Mouse (Mus musculus): Measurements from ENCODE around the gene Yy1.

The Yy1 gene

DNA sequence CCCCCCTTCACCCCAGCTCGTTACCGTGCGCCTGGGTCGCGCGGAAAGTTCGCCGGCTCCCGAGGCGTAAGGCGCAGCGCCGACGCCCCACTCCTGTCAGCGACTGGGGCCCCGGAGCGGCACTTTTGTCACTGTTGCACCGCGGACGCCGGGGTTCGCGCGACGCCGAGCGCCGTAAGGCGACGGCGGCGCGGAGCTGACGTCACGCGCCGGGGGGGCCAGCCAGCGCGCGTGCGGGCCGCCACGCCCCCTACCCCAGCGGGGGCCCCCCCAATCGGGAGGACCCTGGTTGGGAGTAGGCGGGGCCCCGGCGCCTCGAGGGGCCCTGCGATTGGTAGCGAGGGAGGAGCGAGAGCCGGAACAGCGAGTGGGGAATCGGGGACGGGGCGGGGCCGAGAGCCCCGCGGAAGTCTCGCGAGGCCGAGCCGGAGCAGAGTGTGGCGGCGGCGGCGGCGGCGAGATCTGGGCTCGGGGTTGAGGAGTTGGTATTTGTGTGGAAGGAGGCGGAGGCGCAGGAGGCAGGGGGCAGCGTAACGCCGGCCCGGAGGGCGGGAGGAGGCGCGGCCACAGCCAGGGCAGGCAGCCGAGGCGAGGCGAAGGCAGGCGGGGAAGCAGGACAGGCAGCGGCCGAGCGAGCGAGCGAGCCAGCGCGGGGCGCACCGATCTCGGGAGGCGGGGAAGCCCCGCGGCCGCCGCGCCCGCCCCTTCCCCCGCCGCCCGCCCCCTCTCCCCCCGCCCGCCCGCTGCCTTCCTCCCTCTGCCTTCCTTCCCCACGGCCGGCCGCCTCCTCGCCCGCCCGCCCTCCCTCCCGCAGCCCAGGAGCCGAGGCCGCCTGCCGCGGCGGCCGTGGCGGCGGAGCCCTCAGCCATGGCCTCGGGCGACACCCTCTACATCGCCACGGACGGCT is at the start of gene Yy1:
Yy1 (plus strand) TSS at position 428 of the 907 bp plus-strand sequence.
- in situ Hi-C loops (cut with MboI; ENCODE audit: low sequenced_read_pairs): no loop called here

DNA sequence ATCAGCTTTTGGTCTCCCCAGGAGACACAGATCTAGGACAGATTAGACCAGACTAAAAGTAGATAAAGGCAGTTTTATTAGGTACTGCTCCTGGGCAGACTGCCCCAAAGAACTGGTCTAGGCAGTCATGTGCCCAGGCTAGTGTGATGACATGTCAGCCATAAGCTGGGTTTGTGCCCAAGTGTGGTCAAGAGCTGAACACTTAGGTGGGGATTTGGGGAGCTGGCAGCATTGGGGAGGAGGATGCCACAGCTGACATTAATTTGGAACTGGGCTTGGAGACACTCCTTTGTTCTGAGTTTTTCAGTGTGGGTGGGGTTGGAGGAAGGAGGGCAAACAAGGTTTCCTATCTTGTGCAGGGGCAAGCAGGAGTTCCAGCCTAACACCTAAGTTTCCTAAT is 46.8 kb upstream of the Yy1 start:
- in situ Hi-C loops (cut with MboI; ENCODE audit: low sequenced_read_pairs): no loop called here

DNA sequence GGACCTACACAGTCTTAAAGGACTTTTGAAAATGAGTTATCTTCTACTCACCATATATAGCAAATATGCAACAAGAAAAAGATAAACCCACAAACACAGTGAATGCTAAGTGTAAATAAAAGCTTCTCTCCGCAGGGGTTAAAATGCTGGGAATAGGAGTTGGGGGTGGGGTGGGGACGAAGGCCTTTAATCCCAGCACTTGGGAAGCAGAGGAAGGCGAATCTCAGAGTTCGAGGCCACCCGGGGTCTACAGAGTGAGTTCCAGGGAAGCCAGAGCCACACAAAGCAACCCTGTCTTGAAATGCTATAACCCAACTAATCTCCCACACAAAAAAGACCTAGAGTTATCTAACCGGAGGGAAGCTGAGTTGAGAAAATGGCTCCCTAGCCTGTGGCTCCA is 43.8 kb upstream of the Yy1 start:
- in situ Hi-C loops (cut with MboI; ENCODE audit: low sequenced_read_pairs): no loop called here

- in situ Hi-C loops (cut with MboI; ENCODE audit: low sequenced_read_pairs): no loop called here
These were observed 43.3 kb upstream of the Yy1 start for GRCm38 (mm10) chr12:108749454-108749853.

DNA sequence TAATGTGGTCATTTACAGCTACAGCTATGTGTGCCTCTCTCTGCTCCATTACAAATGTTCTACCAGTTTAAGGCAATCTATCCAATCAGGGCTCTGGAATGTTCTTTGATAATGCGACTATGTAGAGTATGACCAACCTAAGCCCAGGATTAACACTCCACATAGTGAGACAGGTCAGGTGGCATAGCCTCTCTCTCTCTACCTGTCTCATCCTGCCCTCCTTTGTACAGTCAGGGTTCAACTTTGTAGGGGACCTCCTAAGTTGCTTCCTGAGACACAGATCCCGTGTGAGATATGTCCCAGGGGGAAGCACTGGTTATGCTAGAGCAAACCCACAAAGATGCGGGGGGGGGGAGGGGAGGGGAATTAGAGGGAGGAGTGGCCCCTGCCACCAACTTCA is 42.5 kb upstream of the Yy1 start:
- in situ Hi-C loops (cut with MboI; ENCODE audit: low sequenced_read_pairs): no loop called here

DNA sequence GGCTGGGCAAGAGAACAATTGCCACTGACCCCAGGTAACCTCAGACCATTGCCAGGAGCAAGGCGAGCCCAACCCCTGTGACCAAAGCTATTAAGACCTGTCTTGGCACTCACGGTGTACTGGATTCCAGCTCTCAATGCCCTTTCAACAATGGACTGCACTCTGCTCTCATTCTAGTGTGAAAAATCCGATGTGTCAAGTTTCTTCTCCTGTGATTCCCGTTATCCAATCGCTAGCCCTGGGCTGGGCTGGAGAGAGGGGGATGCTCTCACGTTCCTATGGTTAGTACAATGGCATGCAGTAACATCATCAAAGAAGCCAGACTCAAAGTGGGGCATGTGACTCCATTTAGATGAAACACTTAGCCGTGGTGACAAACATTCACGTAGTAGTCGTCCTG is 41.0 kb upstream of the Yy1 start:
- in situ Hi-C loops (cut with MboI; ENCODE audit: low sequenced_read_pairs): no loop called here

GRCm38 (mm10) chr12:108755141-108755540 is 37.6 kb upstream of the Yy1 start:
- in situ Hi-C loops (cut with MboI; ENCODE audit: low sequenced_read_pairs): no loop called here

- in situ Hi-C loops (cut with MboI; ENCODE audit: low sequenced_read_pairs): no loop called here
These were observed 36.2 kb upstream of the Yy1 start for GRCm38 (mm10) chr12:108756611-108757010.

DNA sequence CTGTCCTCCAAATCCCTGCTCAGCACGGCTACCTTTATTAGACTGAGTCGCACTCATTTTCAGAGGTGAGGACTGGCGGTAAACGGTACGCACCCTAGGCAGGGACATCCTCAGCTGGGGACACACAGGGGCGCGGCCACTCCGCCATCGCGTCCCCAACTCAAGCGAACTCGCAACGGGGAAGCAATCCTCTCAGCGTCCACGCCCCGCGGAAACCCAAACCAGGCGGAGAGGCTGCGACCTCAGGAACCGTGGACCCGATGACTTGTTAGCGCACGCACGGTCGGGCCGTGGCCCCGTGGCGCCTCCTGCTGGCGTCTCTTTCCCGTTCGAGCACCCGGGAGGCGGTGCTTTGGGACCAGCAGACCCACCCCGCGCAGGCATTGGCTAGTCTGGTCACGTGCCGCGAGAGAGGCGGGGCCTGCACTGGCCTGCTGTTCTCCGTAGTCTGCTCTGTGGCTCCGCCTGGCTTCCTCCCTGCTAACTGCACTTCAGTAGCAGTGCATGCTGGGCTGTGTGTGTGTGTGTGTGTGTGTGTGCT is 35.0 kb upstream of the Yy1 start:
- in situ Hi-C loops (cut with MboI; ENCODE audit: low sequenced_read_pairs): no loop called here

DNA sequence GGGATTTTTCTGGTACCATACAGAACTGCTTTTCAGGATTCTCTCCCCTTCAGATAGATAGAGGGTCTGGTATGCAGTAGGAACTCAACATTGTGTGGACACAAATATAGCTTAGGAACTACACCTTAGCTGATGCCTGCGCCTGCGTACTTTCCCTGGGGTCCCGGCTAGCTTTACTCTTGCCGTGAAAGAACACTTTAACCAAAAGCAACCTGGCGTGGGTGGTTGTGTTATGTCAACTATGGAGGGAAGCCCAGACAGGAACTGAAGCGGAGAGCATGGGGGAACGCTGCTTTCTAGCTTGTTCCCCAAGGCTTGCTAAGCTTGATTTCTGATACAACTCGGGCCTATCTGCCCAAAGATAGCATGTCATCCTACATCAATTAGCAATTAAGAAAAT is 34.5 kb upstream of the Yy1 start:
- in situ Hi-C loops (cut with MboI; ENCODE audit: low sequenced_read_pairs): no loop called here

DNA sequence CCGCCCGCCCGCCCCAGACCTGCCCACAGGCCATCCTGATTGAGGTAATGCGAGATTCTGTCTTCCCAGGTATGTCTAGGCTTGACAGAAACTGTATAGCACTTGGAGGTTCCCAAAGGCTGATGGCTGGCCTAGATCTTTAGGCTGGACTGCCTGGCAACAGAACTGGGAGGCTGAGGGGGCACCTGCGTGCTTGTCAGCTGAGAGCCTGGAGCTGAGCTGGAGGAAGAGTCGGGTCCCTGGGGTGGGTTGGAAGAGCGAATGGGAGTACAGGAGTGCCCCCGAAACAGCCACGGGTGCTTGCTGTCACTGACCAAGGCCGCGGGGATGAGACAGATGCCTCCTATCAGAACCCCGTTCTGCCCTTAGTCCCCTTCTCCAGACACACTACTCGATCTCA is 34.1 kb upstream of the Yy1 start:
- in situ Hi-C loops (cut with MboI; ENCODE audit: low sequenced_read_pairs): no loop called here

GRCm38 (mm10) chr12:108759266-108759665 is 33.5 kb upstream of the Yy1 start:
- in situ Hi-C loops (cut with MboI; ENCODE audit: low sequenced_read_pairs): no loop called here

DNA sequence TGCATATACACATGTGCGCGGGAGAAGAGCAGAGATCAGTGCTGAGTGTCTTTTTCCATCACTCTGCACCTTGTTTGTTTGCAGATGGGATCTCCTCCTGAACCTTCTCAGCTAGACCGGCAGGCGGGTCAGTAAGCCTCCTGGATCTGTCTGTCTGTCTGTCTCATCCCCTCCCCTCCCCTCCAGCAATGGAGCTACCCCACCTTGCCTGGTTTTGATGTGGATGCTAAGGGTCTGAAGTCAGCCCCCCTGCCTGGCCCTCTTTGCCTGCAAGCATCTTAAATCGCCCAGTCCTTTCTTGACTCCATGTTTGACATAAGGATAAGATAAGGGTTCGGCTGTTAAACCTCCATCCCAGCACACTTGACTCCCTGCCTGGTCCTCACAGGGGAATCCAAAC is 32.8 kb upstream of the Yy1 start:
- in situ Hi-C loops (cut with MboI; ENCODE audit: low sequenced_read_pairs): no loop called here

GRCm38 (mm10) chr12:108760500-108761020 is 32.2 kb upstream of the Yy1 start:
- in situ Hi-C loops (cut with MboI; ENCODE audit: low sequenced_read_pairs): no loop called here

GRCm38 (mm10) chr12:108761209-108761608 is 31.6 kb upstream of the Yy1 start:
- in situ Hi-C loops (cut with MboI; ENCODE audit: low sequenced_read_pairs): no loop called here

DNA sequence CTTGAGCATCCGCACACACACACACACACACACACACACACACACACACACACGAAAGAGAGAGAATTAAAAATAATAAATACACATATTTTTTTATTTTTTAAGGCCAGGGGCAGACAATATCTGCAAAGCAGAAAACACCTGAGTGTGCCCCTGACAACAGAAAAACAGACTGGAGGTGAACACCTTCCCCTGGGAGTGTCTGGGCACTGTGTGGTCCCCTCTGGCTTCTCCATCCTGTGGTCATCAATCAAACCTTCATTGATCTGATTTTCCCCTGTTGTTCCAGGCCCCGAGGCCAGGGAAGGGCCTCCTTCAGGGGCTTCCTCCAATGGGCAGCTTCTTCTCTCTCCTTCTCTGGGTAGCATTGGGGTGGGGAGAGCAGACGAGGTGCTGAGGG is 31.1 kb upstream of the Yy1 start:
- in situ Hi-C loops (cut with MboI; ENCODE audit: low sequenced_read_pairs): no loop called here

GRCm38 (mm10) chr12:108763057-108763796 is 29.5 kb upstream of the Yy1 start:
- in situ Hi-C loops (cut with MboI; ENCODE audit: low sequenced_read_pairs): no loop called here

GRCm38 (mm10) chr12:108764917-108765678 is 27.7 kb upstream of the Yy1 start:
- in situ Hi-C loops (cut with MboI; ENCODE audit: low sequenced_read_pairs): no loop called here

DNA sequence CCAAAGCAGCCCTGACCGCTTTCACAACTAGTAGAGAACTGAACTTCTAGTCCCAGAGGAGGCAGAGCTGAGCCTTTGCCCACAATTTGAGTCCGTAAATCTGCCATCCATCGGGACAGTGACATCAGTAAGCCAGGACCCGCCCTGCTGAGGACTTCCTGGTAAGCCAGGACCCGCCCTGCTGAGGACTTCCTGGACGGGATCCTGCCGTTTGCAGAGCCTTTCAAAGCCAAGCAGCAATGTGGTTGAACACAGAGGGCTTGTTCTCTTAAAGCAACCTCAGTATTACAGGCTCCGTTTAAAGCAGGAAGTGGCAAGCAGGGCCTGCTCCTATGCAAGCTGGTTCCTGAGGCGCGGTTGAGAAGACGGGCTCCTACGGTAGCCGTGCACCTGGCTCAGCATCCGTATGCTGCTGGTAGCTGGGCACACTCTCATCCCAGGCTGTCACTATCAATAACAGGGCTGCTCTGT is 27.0 kb upstream of the Yy1 start:
- in situ Hi-C loops (cut with MboI; ENCODE audit: low sequenced_read_pairs): no loop called here

DNA sequence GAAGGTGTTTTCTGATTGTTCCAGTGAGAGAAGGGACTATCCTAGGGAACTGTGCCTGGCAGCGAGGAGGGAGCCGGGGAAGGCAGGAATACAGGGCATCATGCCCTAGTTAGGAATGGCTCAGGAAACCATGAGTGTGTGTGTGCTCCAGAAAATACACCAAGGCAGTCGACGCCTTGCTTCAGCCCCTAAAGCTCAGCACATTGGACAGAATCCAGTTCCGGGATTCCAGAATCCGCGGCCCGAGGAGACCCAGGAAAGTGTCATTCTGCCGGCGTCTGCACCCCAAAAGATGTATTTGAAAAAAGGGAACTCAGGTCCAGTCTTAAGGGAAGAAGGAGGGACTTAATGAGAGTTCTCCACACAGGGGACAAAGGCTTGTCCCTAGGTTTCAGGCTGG is 26.5 kb upstream of the Yy1 start:
- in situ Hi-C loops (cut with MboI; ENCODE audit: low sequenced_read_pairs): no loop called here

DNA sequence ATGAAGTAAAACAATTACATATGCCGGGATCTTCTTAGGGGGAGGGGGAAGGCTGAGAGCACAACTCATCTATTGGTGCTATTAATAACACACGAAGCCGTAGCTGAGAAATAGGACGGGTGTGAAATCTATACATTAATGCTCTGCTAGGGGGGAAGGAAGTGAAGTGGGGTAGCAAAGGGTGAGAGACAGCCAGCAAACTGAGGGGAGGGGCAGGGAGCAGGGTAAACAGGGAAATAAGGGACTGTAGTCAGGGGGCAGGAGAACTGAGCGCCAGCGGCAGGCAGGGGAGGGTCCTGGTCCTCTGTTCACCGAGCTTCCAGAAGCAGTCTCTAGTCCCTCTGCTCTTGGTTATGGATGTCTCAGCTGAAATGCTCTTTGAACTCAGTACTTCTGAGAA is 25.9 kb upstream of the Yy1 start:
- in situ Hi-C loops (cut with MboI; ENCODE audit: low sequenced_read_pairs): no loop called here

All from CH12F3 (cell line).